Mouse (Mus musculus) spleen, embryonic (tissue): ENCODE data around the gene Calml3.
"Not testable (repeated sequence)": the region's sequence is repeated elsewhere in the genome, so short reads cannot be mapped to it uniquely, and the experiment has no call there.

Experiments
- CTCF ChIA-PET: fragments of 350-600 bp; sonication (Branson Sonifier 250); formaldehyde crosslinking; loops from one replicate; lab custom pipeline; 2022; lab: Charles Lee

Calml3 gene

DNA sequence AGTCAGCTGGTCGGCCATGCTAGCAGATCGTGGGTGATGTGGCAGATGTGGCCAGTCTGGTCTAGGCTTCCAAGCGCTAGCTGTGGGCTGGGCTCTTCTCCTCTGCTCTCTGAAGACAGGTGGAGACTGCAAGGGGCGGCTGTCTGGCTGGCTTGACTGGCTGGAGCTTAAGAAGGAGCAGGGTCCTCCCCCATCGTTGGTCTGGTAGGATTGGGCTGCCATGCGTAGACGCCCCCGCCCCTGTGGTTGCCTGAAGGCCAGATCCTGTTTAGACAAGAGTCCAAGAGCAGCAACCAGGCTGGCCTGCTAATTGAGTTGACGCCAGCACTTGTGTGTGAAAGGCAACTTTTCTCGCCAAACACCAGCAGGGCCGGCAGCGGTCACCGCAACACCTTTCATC, at the start of gene Calml3:
TSS of gene Calml3 (minus strand) at position 131 of the 400 bp plus-strand sequence.
- CTCF ChIA-PET: no interaction called here

GRCm38 (mm10) chr13:3850330-3850729, 46.2 kb upstream of the Calml3 start:
- CTCF ChIA-PET: no interaction called here

- CTCF ChIA-PET: not testable (repeated sequence)
These were observed 36.5 kb upstream of the Calml3 start for GRCm38 (mm10) chr13:3840662-3841061.

GRCm38 (mm10) chr13:3837312-3837807, 33.2 kb upstream of the Calml3 start, which contains the start of gene Calm4:
Calm4 (plus strand) TSS chr13:3837757.
- CTCF ChIA-PET: not testable (repeated sequence)

GRCm38 (mm10) chr13:3833644-3834043, 29.5 kb upstream of the Calml3 start:
- CTCF ChIA-PET: not testable (repeated sequence)

DNA sequence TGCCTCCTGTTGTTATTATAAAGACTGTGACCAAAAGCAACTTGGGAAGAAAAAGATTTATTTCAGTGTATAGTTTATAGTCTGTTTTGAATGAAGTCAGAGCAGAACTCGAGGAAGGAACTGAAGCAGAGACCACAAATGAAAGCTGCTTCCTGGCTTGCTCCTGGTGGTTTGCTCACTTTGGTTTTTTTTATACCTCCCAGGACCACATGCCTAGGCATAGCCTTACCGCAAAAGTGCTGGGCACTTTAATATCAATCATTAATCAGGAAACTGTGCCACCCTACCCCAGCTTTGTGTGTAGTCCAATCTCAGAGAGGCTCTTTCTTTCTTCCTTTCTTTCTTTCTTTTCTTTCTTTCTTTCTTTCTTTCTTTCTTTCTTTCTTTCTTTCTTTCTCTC, 28.3 kb upstream of the Calml3 start:
- CTCF ChIA-PET: no interaction called here

GRCm38 (mm10) chr13:3831994-3832393, 27.9 kb upstream of the Calml3 start:
- CTCF ChIA-PET: no interaction called here

GRCm38 (mm10) chr13:3831546-3831945, 27.4 kb upstream of the Calml3 start:
- CTCF ChIA-PET: no interaction called here

- CTCF ChIA-PET: interaction anchor here (0.6 kb wide), 1 partner anchor 58 kb away, joined by 4 read pairs; no protein-coding TSS in a partner anchor
These were observed 21.6 kb upstream of the Calml3 start for GRCm38 (mm10) chr13:3825726-3826125.

DNA sequence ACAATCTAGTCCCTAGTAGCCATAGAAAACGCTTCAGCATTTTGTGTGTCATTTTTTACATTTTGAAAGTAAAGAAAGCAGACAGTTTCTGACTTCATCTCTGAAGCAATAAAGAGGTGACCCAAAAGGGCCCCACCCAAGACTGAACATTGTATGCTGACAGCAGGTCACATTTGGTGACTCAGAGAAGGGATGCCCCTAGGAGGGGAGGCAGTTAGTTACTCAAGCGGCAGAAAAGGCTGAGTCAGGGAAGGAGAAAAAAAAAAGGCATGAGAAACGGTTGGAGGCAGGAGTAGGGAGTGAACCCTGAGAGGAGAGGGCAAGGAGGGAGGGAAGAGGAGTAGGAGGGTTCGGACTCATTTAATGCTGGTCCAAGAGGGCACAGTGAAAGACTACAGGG, 18.0 kb upstream of the Calml3 start:
- CTCF ChIA-PET: no interaction called here

DNA sequence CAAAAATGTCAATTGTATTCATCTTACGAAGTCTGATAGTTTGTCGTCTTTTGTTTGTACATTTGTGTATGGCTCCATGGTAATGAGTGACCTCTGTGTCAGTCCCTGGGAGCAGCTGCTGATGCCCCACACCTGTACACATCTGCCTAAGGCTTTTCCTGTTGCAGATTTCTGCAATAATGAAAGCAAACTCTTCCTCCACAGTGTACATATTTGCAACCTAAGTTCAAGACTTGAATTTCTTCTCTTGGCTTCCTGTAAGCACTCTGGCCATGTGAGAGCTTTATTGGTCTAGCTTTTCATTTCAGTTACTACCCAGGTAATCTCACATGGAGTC, 14.6 kb upstream of the Calml3 start:
- CTCF ChIA-PET: no interaction called here

DNA sequence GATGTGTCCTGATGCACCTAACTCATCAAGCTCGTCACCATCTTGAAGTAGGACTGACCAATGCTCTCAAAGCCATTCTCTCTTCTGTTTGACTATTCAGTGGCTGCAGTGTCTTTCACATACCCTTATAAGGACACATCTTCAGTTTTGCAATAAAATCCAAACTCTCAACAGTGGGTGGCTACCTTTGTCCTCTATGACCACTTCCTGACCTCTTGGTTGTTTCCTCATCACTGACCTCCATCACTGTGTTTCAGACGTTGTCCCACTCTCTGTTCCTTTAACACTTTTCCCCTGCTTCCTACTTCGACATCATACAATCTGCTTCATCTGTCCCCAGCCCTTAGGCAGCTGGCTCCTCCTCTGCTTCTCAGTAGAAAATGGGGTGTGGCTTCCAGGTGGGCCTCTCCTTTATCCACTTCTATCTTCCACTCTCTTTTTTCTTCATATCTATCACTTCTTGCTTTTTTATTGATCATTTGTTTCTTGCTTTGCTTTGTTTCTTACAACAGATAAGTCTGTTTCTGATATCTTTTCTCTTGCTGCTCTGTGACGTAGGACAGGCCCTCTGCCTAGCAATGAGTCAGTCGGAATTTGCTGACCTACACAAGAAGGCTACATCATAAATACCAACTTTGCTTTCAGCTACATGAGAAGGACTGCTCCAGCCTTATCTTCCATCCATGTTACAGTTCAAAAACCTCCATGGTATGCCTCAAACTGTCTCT, 14.1 kb upstream of the Calml3 start:
- CTCF ChIA-PET: no interaction called here

- CTCF ChIA-PET: no interaction called here
These were observed 3.2 kb upstream of the Calml3 start for GRCm38 (mm10) chr13:3807131-3807827.

- CTCF ChIA-PET: no interaction called here
These were observed 1.5 kb upstream of the Calml3 start for GRCm38 (mm10) chr13:3805638-3806037.

DNA sequence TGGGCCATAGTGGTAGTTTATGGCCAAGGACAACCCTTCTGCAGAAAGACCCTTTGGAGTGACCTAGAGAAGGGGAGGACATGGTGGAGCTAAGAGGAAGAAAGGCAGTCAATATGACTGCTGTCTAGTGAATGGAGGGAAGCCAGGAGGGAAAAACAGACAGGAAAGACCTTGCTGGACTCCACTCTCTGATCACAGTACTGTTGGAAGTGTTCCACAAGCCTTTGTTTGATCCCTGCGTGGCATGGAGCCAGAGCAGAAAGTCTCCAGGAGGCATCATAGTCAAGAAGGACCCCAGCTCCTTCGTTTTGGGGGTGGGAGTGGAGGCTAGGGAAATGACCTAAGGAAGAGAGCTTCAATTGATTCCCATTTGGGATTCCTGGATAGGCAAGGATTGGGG, 1.0 kb upstream of the Calml3 start:
- CTCF ChIA-PET: no interaction called here

- CTCF ChIA-PET: no interaction called here
These were observed 4.7 kb downstream of the Calml3 start for GRCm38 (mm10) chr13:3799386-3799785.

- CTCF ChIA-PET: no interaction called here
These were observed 5.4 kb downstream of the Calml3 start for GRCm38 (mm10) chr13:3798751-3799150.

- CTCF ChIA-PET: no interaction called here
These were observed 7.5 kb downstream of the Calml3 start for GRCm38 (mm10) chr13:3796649-3797048.

GRCm38 (mm10) chr13:3789531-3789930, 14.6 kb downstream of the Calml3 start:
- CTCF ChIA-PET: no interaction called here

DNA sequence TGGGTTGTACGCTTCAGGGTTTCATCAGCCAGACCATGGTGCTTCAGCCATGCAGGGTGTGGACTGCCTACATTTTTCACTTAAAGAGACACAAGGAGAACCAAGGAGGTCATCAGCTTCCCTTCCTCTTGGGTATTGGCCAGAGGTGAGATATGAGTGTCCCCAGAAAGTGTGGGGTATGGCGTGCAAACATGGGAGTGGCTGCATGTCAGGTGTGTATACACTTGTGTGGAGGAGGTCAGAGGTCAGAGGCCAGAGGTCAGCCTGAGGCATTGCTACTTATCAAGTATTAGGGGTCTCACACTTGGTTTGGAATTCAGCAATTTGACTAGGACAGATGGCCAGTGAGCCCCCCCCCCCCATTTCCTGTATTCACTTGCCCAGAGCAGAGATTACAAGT, 15.5 kb downstream of the Calml3 start:
- CTCF ChIA-PET: no interaction called here

GRCm38 (mm10) chr13:3787644-3788043, 16.5 kb downstream of the Calml3 start:
- CTCF ChIA-PET: no interaction called here

DNA sequence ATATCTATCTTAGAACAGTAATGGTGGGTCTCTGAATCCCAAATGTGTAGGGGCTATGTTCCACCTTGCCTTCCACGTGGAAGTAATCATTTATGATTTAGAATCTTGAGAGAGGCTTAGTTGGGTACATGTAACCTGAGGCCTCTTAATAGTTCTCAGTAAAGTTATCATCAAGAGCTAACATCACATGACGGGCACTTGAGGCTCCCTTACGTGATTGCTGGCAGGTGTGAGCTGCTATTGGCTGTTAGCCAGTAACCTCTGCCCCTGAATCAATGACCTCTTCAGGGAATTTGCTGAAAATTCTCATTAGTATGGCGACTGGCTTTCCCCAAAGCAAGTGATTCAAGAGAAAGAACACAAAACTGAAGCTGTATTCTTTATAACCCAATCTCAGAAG, 17.0 kb downstream of the Calml3 start:
- CTCF ChIA-PET: no interaction called here

- CTCF ChIA-PET: no interaction called here
These were observed 20.5 kb downstream of the Calml3 start for GRCm38 (mm10) chr13:3783621-3784020.
